Mouse (Mus musculus) heart, postnatal 0 days (tissue): Measurements from ENCODE around the gene Rhbg.

Experiments
- CTCF ChIP-seq: IDR thresholded peaks from 2 replicates; pipeline ENCODE4 v1.5.1; 2016; ENCODE audit warnings: antibody characterized with exemption, control low read depth, low read depth
- EP300 ChIP-seq: IDR thresholded peaks from 2 replicates; pipeline ENCODE4 v1.6.1; 2016; ENCODE audit warnings: antibody characterized with exemption, low read depth

DNA sequence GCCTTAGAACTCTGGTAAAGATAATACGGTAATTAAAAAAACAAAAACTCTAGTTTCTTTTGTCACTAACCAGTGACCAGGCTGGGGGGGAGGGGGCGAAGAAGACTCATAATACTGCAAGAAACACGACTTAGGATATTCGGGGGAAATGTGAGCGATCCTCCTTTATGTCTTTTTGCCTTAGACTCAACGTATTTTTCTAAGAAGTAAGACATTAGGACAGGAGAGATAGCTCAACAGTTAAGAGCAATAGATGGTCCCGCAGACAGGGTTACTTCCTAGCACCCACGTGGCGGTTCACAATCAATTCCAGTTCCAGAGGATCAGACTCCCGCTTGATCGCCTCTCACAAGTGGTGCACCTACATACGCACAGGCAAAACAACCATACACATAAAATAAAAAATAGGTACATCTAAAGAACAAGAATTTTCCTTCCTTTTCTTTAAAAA is 41.6 kb upstream of the Rhbg start:
- TF ChIP-seq CTCF (no peak), EP300 (no peak)
